Mouse (Mus musculus) stomach, postnatal 0 days (tissue): ENCODE results near the gene Nr5a2.

Experiments
- CTCF ChIP-seq: IDR thresholded peaks from 2 replicates; pipeline ENCODE4 v1.5.1; 2016; ENCODE audit warnings: antibody characterized with exemption, low read depth, mild to moderate bottlenecking, moderate library complexity
- EP300 ChIP-seq: optimal IDR thresholded peaks from 2 replicates; pipeline ENCODE3; 2016; ENCODE audit warnings: antibody characterized with exemption

- no peak for TF ChIP-seq CTCF
- no peak for TF ChIP-seq EP300
These were observed 31.6 kb upstream of the Nr5a2 start for GRCm38 (mm10) chr1:136991762-136992352.
